In genomic region chr9:61898401-61898800, GRCm38 (mm10) we compare ENCODE assay signal across 9 mouse cellular contexts. TPM values are rescaled to one million over a fixed set of nuclear protein-coding genes. Genes with fewer than 3 reads are reported as not detected.
DNase-seq lines count a peak whose midpoint lies in the region; ATAC-seq and TF ChIP-seq lines count a peak whose summit lies in the region.
"Had no signal": no experiment of that assay in that cellular context is flagged by ENCODE, and none has a peak within 500 bp of the region (broad histone marks: within the 10 kb centered on the region; RNA-seq: fewer than 3 reads in every experiment).

No protein-coding gene starts in this region.

- peak; percentile 93 for DNase-seq in adrenal gland, postnatal 10 days
- DNase-seq in heart, postnatal 0 days (ENCODE audit: low spot score), result peak; percentile 64
- peak; percentile 75 for DNase-seq in layer of hippocampus, adult 9-10 months (ENCODE audit: low spot score)
- peak; percentile 88 for DNase-seq in lung, postnatal 36 days
- peak; percentile 68 for DNase-seq in right cerebral cortex, postnatal 25 days
- DNase-seq in urinary bladder, postnatal 36 days (ENCODE audit: low spot score in 2 of 2), result peak; percentile 78 to 86

- no peak overlapping the region for H3K4me3 ChIP-seq in embryonic facial prominence, embryonic 15.5 days (replicated peaks)
- H3K4me3 ChIP-seq in heart, postnatal 0 days (ENCODE audit: low read depth, low read length), result no peak overlapping the region
- H3K4me3 ChIP-seq: heart, embryonic 13.5 days had no signal

- no peak for TF ChIP-seq EP300 in heart, postnatal 0 days (IDR thresholded peaks at IDR 0.05; ENCODE audit: low read depth)

- TF ChIP-seq CTCF in heart, postnatal 0 days (IDR thresholded peaks at IDR 0.05; ENCODE audit: low read depth), result peak; percentile 79

- H3K36me3 ChIP-seq in embryonic facial prominence, embryonic 15.5 days, result no peaks in the 10 kb centered on the region
- no peaks in the 10 kb centered on the region for H3K36me3 ChIP-seq in heart, postnatal 0 days (replicated peaks; ENCODE audit: control insufficient read depth, insufficient read depth, low read length)
- H3K36me3 ChIP-seq: heart, embryonic 13.5 days had no signal

- no peak overlapping the region for H3K9ac ChIP-seq in embryonic facial prominence, embryonic 15.5 days
- H3K9ac ChIP-seq in heart, postnatal 0 days (replicated peaks; ENCODE audit: low read depth, low read length), result no peak overlapping the region
- H3K9ac ChIP-seq: heart, embryonic 13.5 days had no signal

- H3K4me1 ChIP-seq in embryonic facial prominence, embryonic 15.5 days, result peaks cover 13% of the 10 kb centered on the region; the same call in 1 of the 2 replicates
- no peaks in the 10 kb centered on the region for H3K4me1 ChIP-seq in heart, postnatal 0 days (ENCODE audit: control insufficient read depth, insufficient read depth)

- no peak overlapping the region for H3K4me2 ChIP-seq in embryonic facial prominence, embryonic 15.5 days (replicated peaks)
- H3K4me2 ChIP-seq in heart, postnatal 0 days (ENCODE audit: low read depth, low read length), result no peak overlapping the region
- H3K4me2 ChIP-seq: heart, embryonic 13.5 days had no signal

- peak; percentile 58 for ATAC-seq in CD4-positive, CD25-positive, alpha-beta regulatory T cell, adult 4 months
- peak; percentile 56; the same call in 1 of the 2 replicates for ATAC-seq in embryonic facial prominence, embryonic 15.5 days (ENCODE audit: insufficient number of reproducible peaks, low FRiP score, low TSS enrichment, low read depth)
- no peak for ATAC-seq in heart, postnatal 0 days (ENCODE audit: insufficient read depth, low read depth)

- peaks cover 17% of the 10 kb centered on the region for H3K27me3 ChIP-seq in embryonic facial prominence, embryonic 15.5 days
- peaks cover 51% of the 10 kb centered on the region for H3K27me3 ChIP-seq in heart, postnatal 0 days (ENCODE audit: control insufficient read depth, insufficient read depth, low read length)

- no peak overlapping the region for H3K27ac ChIP-seq in embryonic facial prominence, embryonic 15.5 days (replicated peaks)
- no peak overlapping the region for H3K27ac ChIP-seq in heart, postnatal 0 days (ENCODE audit: low read depth)
- H3K27ac ChIP-seq: heart, embryonic 13.5 days had no signal

- whole genome bisulfite sequencing in embryonic facial prominence, embryonic 15.5 days, result 2% methylated on average over 8 of the region's 8 CpGs
- WGBS in heart, postnatal 0 days, result 7% methylated on average over 8 of the region's 8 CpGs

- no peaks in the 10 kb centered on the region for H3K9me3 ChIP-seq in embryonic facial prominence, embryonic 15.5 days (replicated peaks)
- no peaks in the 10 kb centered on the region for H3K9me3 ChIP-seq in heart, postnatal 0 days (replicated peaks; ENCODE audit: control insufficient read depth, low read length)
- H3K9me3 ChIP-seq: heart, embryonic 13.5 days had no signal

RNA-seq across cellular contexts. Expression of gene Rplp1, which starts 15.9 kb away (rescaled TPM):
- polyA plus RNA-seq in CD4-positive, CD25-positive, alpha-beta regulatory T cell, adult 4 months (2017; shearing (Covaris generic)), result 1,000 to 10,000 TPM; 3,273 to 3,796 TPM
- 1,000 to 10,000 TPM; 2,187 to 2,232 TPM for total RNA-seq in adrenal gland, postnatal 10 days (2021)
- 1,591 and 1,650 TPM in 2 replicates for polyA plus RNA-seq in embryonic facial prominence, embryonic 15.5 days (2015; fragmentation: Nextera tagmentation; extraction: Ambion mirVana)
- 4,531 and 5,254 TPM in 2 replicates for total RNA-seq in heart, postnatal 0 days (2014; rRNA removed; ENCODE audit: low replicate concordance)
- 891 and 953 TPM in 2 replicates for polyA plus RNA-seq in heart, postnatal 0 days (2015; fragmentation: Nextera tagmentation; extraction: Ambion mirVana)

RNA-seq across cellular contexts. Expression of gene Kif23, which starts 48.2 kb away (rescaled TPM):
- polyA plus RNA-seq in CD4-positive, CD25-positive, alpha-beta regulatory T cell, adult 4 months (2017; shearing (Covaris generic)), result 10 to 100 TPM in 1 of 2 experiments, 1 to 10 TPM in 1; 6.6 to 14.8 TPM
- total RNA-seq in adrenal gland, postnatal 10 days (2021), result 10 to 100 TPM; 21.5 to 38.3 TPM
- 82.9 and 92.3 TPM in 2 replicates for polyA plus RNA-seq in embryonic facial prominence, embryonic 15.5 days (2015; fragmentation: Nextera tagmentation; extraction: Ambion mirVana)
- total RNA-seq in heart, postnatal 0 days (2014; rRNA removed; ENCODE audit: low replicate concordance), result 9.9 and 17.9 TPM in 2 replicates
- 17.2 and 17.6 TPM in 2 replicates for polyA plus RNA-seq in heart, postnatal 0 days (2015; fragmentation: Nextera tagmentation; extraction: Ambion mirVana)
